Mouse (Mus musculus) right cerebral cortex, postnatal 36 days (tissue): ENCODE data around the gene Hist1h2bg.

Source experiments
- DNase-seq, 2 experiments: peaks; one replicate each; pipeline ENCODE4 v3.0.0; 2022; ENCODE audit warnings: low spot score in 2 of 2, mixed read lengths in 1 of 2

Hist1h2bg gene

DNA sequence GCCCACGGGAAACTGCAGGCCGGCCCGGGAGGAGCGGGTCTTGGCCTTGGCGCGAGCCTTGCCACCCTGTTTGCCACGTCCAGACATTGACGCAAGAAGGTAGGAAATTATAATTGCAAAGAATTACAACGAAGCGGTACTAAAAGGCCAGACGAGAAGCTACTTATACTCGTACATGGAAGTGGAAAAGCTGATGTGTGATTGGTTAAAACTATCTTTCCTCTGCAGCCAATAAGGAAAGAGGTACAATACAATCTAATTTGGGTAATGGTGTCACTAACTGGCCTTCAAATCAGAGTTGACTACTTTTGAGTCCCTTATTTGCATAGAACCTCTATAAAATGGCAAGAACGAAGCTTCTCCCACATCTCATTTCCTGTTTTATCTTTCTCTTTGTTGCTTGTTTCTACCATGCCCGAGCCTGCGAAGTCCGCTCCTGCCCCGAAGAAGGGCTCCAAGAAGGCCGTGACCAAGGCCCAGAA is at the start of gene Hist1h2bg, which contains the start of gene Hist1h2ae:
Gene Hist1h2bg (plus strand): TSS at position 375 of the 482 bp plus-strand sequence.
Gene Hist1h2ae (minus strand): TSS at position 199 of the 482 bp plus-strand sequence.
- peak; percentile 68 to 70 for DNase-seq

DNA sequence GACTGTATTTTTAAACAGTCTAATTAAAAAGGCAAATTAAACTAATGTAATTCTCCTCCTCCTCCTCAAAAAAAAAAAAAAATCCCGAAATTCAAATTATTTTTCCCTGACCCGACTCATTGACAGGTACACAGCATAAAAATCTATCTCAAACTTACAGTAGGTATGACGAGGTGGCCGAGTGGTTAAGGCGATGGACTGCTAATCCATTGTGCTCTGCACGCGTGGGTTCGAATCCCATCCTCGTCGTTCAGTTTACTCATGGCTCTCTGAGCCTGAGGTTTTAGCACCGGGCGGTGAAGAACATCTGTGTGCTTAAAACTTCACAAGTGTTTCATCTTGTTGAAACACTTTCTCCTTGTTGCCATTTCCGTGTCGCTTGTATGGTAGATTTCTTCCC is 49.5 kb upstream of the Hist1h2bg start:
- DNase-seq = peak; percentile 69 to 77

DNA sequence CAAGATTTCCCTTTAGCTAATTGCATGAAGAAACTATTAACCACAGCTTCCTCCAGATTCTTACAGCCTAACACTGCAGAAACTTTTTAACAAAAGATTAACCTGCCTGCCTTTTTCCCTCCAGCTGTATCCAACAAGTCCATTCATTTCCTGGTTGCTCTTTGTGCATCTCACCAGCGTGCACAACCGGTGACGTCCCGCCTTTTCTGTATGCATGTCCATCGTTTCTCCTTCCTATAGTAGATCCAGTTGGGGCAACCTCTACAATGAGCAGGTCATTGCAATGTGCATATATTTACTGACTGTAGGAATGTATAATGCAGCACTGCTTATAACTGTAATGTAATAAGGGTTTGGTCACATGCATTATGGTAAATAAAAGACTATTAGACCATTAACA is 47.2 kb upstream of the Hist1h2bg start:
- DNase-seq = no peak

DNA sequence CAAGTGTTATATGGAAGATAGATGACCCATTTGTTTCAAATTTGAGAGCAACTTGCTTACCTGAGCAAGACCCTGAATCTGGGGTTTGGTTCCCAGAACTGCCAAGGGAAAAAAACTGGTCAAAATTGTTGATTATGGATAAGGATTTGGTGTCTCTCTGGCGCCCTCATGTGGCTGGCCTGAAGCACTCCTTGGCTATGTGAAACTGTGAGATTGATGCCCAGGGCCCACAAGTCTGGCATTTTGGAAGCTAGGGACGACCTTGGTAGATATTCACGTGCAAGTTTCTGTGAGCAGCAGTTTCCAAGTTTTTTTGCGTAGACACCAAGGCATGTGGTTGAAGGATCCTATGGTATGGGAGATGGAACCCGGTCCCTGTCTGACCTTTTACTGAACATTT is 46.5 kb upstream of the Hist1h2bg start:
- peak in 1 of 2 experiments; percentile 26 for DNase-seq

DNA sequence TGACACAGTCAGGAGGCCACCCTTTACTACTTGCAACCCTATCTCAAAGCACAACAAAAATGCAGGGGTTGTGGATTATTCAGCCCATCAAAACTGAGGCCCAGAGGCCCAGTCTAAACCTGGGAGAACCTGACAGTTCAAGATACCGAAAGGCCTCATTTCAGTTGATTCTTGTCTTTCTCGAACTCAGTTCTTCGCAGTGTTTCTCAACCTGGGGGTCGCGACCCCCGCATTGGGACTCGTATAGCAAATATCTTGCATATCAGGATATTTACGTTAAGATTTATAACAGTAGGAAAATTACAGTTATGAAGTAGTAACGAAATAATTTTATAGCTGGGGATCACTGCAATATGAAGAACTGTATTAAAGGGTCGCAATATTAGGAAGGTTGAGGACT is 45.3 kb upstream of the Hist1h2bg start:
- DNase-seq = no peak

DNA sequence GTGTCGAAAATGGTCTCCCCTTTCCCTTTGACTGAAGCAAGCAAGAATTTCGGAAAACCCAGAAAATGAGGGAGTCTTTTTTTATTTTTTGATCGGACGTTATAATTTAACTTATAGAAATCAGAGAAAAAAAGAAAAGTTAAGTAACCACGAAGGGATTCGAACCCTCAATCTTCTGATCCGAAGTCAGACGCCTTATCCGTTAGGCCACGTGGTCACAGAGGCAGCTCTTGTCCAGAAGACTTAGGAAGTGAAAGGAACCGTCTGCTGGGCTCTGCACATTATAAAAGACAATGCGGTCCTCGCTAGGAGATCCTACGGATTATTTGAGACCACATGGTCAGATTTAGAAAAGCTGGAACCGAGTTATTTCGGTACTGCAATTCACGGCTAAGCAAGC is 44.9 kb upstream of the Hist1h2bg start:
- peak; percentile 84 to 88 for DNase-seq

DNA sequence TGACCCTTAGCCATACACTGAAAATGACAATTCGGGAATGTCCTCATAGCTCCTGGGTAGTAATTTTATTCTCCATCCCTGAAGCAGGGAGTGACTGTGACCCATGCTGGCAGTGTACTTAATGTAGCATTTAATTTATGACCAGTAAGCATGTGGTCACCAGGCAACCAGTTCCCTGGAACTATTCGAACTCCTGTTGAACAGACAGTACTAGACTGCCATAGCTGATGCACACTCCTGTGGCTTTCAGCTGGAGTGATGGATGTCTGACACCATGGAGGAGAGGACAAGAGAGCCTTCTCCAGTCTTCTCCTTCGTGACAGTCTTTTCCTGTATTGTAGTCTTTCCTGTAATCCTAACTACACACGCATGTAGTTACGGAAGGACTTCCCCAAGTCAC is 42.2 kb upstream of the Hist1h2bg start:
- DNase-seq = no peak

DNA sequence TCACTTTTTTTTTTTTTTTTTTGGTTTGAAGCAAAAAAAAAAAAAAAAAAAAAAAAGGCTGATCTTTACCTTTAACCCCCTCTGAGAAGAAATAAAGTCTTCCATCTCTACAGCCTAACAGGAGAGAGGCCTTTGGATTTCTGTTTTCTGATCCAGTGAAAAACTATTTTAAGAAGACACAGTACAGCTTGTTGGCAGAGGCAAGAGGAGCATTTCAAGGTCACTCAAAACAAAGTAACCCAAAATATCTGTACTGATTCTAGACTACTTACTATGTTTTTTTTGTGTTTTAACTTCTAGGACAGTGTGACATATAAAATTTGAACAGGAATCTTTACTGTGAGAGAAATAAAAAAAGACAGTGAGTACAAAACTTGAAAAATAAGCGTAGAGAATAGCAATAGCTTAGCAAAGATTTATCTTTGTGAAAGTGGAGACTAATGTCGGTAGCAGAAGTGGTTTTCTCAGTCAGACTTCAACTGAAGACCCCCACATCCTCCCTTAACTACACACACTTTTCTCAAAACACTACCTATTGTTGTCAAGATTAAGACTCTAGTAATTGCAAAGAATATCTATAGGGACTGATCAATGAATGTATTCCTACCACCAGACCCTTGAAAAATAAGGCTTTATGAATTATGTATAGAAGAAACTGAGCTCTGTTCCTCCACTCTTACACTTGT is 41.6 kb upstream of the Hist1h2bg start:
- no peak for DNase-seq

DNA sequence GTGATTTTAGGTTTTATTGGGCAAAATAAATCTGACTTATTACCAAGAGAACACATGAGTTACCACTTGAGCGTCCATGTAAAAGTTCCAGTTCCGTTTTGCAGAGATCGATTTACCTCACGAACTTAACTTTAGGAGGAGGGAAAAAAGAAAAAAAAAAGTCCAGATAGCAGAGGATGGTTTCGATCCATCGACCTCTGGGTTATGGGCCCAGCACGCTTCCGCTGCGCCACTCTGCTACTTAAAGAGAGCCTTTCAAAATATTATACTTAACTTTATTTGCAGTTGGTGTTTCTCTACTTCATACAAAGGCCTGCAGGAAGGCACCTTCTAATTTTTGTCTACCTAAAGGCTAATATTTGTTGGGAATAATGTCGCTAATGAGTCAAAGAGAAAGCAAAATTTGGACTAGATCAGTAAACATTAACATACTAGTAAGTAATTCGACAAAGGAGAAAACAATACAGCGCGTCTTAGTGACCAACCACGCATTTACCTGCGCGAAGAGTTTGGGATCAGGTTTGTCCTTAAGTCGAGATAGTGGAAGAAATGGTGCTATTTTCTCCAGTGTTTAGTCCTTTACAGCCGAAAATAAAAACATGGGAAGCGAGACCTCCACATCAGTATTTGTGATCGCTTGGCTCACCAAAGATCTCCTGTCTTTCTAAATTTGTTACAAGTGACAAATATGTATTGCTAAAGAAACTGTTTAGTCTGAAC is 40.9 kb upstream of the Hist1h2bg start:
- DNase-seq = peak; percentile 36 to 49

DNA sequence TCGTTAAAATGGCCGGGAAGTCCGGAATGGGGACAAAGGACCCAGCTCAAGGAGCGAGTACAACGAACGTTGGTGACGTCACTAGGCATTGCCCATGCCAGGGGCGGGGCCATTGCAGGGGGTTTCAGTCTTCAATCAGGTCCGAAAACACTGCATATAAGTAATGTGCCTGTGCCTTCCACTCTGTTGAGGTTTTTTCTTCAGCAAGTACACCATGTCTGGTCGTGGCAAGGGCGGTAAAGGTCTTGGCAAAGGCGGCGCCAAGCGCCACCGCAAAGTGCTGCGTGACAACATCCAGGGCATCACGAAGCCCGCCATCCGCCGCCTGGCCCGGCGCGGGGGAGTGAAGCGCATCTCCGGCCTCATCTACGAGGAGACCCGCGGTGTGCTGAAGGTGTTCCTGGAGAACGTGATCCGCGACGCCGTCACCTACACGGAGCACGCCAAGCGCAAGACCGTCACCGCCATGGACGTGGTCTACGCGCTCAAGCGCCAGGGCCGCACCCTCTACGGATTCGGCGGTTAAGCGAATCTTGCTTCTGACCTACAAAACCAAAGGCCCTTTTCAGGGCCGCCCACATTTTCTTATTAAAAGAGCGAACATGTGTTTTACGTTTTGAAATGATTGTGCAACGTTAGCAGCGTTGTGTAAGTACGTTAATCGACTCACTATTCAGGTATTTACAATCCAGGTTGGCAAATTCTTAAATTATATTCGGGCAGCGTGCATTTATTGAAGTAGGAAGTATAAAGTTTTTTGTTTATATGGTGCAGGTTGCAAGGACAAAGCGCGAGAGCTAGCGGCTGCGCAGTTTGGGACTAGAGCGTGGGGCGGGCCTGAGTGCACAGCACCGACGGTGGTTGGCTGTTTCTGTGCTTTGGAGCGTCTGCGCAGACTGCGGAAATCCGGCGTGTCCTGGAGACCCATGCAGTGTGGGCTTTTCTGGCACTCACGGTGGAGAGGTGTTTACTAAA is 40.0 kb upstream of the Hist1h2bg start, which contains the start of gene Hist1h4h:
Gene Hist1h4h (plus strand): TSS at position 150 of the 975 bp plus-strand sequence.
- peak; percentile 95 to 97 for DNase-seq

DNA sequence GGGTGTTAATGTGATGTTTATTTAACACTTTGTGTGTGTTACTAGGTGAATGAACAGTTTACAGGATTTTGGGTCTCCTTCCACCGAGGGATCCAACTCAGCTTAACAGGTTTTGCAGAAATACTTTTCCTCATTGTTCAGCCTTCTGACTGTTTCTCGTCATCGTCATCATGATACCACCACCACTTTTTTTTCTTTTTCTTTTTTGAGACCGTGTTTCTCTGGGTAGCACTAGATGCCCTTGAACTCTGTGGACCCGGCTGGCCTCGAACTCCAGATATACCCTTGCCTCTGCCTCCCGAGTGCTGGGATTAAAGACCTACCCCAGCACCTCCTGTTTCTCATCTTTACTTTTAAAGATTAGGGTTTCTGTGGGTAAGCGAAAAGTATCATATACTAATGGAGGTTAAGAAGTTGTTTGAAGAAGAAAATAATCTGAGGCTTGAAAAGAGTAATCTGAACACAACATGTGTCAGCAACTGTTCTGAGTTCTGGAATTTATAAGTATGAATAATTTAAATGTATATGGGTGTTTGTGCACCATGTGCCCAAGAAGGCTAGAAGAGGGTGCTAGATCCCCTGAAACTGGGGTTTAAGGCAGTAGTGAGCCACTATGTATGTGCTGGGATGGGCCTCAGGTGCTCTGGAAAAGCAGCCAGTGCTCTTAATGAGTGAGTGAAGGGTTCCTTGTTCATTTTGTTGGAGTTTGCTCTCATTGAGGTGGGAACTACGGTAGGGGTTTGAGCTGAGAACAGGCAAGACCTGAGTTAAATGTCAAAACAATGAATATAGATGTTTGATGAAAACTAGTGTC is 38.7 kb upstream of the Hist1h2bg start:
- DNase-seq = no peak

DNA sequence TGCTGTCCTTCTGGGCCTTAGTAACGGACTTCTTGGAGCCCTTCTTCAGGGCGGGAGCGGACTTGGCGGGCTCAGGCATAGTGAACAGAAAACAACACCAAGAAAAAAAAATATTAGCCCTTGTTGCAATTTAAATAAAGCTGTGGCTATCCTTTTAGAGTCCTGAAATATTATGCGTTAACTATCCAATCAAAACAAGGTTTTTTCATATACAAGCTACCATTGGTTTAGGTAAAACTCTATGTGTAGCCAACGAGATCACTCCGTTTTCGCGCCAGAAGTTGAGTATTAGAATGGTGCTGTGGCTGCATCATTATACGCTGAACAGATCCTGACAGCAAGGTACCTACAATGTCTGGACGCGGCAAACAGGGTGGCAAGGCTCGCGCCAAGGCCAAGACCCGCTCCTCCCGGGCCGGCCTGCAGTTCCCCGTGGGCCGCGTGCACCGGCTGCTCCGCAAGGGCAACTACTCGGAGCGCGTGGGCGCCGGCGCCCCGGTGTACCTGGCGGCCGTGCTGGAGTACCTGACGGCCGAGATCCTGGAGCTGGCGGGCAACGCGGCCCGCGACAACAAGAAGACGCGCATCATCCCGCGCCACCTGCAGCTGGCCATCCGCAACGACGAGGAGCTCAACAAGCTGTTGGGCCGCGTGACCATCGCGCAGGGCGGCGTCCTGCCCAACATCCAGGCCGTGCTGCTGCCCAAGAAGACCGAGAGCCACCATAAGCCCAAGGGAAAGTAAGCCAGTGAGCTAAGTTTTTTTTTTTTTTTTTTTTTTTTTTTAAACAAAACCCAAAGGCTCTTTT is 37.4 kb upstream of the Hist1h2bg start, which contains the start of gene Hist1h2af:
Gene Hist1h2af (plus strand): TSS at position 347 of the 808 bp plus-strand sequence.
- DNase-seq = peak; percentile 72 to 81

DNA sequence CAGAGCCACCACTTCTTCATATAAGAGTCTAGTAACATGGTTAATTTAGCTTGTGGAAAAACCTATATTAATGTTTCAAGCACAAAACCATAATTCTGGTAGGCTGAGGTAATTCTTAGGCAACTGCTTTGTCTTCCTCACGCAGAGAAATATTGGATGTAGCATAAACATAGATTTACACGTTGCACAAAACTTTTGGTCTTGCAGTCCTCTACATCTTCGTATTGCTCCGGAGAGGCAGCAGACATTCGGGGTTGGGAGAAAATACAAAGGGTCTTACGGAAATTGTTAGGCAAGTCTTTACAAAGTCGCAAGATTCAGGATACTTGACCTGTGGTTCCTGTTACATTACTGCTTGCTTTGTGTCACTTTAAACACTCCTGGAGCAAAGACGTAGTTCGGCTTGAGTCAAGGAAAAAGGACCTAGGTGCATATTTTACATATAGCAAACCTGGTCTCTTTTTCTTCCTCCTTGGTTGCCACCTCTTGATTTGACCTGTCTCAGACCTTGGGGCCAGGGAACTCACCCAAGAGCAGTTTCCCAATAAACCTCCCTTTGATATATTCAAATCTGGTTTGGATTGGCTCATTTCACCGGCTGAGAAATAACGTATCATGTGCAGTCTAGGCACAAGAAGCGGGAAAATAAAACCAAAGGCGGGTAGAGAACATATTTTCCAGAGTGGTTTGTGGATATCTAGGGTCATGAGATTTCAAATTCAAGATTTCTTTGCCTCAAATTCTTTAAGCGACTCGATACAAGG is 36.6 kb upstream of the Hist1h2bg start:
- no peak for DNase-seq

DNA sequence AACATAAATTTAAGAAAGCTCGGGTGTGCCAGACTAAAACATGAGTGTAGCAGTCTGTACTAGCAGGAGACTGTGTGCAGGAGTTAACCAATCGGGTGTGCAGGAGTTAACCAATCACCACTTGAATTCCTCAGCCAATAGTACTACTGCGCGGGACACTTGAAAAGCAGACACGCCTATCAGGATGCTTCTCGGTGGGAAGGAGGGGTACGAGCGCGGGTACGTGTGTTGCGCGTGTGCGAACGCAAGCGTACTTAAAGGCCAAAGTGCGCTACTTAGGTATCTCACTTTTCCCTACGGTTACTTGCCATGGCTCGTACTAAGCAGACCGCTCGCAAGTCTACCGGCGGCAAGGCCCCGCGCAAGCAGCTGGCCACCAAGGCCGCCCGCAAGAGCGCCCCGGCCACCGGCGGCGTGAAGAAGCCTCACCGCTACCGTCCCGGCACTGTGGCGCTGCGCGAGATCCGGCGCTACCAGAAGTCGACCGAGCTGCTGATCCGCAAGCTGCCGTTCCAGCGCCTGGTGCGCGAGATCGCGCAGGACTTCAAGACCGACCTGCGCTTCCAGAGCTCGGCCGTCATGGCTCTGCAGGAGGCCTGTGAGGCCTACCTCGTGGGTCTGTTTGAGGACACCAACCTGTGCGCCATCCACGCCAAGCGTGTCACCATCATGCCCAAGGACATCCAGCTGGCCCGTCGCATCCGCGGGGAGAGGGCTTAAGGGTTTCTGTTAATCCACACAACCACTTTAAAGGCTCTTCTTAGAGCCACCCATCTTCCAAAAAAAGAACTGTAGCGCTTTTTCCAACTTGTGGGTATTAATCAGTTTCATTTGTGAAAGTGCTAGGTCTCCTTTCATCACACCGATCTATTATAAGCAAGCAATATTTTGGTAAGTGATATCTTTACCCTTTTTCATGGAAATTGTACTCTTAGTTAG is 35.8 kb upstream of the Hist1h2bg start, which contains the start of gene Hist1h3g:
Gene Hist1h3g (plus strand): TSS at position 286 of the 939 bp plus-strand sequence.
- DNase-seq = peak; percentile 86 to 94

DNA sequence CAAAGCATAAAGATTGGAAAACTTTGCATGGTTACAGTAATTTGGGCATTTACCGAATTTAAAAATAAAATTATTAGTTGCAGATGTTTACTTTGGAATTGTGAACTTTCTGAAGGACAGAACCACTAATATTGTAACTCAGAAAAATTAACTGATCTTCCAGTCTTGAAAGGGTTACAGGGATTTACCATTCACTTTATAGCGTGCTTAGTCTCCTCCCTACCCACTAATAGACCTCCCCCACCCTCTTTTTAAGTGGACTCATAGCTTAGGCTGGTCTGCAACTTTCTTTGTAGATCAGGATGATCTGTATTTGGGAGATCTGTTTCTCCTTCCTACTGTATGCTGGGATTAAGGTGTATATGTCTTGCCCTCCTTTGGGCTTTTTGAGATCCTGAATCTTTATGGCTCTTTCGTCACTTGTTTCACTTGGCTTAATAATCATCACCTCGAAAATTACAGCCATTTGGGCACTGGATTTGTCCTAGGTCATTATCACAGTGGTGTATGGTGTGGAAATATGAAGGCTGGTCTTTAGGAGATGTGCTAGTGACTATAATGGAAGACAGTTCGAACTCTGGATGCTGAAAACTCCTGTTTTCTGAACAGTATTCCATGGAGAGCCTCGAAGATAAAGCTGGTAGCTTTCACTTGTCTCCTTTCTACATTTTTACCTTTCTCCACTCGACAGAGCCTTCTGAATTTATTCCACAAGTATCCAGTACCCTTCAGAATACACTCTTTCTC is 34.9 kb upstream of the Hist1h2bg start:
- DNase-seq = no peak

DNA sequence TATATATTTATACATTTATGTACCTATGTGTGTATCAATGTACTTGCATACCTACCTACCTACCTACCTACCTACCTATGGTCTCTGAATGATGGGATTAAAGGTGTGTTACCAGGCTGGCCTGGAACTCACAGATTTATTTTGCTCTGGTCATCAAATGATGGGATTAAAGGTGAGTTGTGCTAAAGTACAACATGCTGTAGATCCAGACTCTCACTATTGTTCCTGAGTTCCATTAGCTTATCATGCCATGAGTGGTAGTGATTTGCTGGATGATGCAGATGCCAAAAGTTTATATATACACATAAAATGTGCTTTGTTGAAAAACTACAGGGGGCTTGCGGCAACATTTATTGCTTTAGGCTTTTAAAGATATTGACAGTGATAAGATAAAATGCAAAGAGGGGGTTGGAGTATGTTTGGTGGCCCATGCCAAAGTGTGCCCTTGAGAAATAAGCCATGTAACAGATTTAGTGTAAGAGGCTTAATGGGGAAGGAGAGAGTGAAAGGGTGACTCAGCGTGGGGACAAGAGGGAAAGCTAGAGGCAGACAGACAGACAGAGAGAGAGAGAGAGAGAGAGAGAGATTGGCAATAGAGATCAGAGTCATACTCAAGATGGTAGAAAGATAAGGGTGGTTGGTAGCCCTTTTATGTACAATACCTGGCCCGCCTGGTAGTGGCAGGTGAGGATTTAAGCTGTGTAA is 34.0 kb upstream of the Hist1h2bg start:
- DNase-seq = no peak
